Mouse (Mus musculus): ENCODE measurements around the gene Hoxb6.

The Hoxb6 gene

GRCm38 (mm10) chr11:96336597-96336996, 44.3 kb downstream of the Hoxb6 start:
- no peak for DNase-seq (ENCODE audit: low spot score in 2 of 2)

- no peak for DNase-seq (ENCODE audit: low spot score in 2 of 2)
Observed at GRCm38 (mm10) chr11:96337026-96337425, 44.8 kb downstream of the Hoxb6 start.

- DNase-seq (ENCODE audit: low spot score in 2 of 2): no peak
Observed at GRCm38 (mm10) chr11:96338957-96339855, 46.9 kb downstream of the Hoxb6 start.

DNA sequence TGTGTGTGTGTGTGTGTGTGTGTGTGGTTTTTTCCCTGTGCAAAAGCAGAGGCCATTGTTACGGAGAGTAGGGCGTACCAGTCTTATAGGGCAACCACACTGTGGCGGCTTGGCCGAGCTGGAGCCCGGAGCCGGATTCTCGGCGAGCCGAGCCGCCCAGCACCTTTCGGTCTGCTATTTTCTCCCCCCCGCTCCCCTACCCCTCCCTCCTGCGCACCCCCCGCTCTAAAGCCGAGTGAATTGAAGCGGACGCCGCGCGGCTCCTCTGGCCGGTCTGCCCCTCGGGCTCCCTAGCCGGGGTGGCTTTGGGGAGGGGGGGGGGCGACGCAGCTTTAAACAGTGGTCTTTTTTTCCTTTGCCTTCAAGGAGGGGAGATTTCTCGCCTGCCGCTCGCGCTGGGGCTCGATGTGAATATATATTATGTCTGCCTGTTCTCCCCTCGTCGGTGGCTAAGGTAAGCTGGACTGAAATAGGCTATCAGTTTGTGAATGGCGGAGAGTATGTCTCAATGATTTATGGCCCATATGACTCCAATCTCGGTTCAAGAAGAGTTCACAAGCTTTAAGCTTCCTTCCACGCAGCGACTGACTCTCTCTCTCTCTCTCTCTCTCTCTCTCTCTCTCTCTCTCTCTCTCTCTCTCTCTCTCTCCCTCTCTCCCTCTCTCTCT, 48.6 kb downstream of the Hoxb6 start:
- no peak for DNase-seq (ENCODE audit: low spot score in 2 of 2)

DNA sequence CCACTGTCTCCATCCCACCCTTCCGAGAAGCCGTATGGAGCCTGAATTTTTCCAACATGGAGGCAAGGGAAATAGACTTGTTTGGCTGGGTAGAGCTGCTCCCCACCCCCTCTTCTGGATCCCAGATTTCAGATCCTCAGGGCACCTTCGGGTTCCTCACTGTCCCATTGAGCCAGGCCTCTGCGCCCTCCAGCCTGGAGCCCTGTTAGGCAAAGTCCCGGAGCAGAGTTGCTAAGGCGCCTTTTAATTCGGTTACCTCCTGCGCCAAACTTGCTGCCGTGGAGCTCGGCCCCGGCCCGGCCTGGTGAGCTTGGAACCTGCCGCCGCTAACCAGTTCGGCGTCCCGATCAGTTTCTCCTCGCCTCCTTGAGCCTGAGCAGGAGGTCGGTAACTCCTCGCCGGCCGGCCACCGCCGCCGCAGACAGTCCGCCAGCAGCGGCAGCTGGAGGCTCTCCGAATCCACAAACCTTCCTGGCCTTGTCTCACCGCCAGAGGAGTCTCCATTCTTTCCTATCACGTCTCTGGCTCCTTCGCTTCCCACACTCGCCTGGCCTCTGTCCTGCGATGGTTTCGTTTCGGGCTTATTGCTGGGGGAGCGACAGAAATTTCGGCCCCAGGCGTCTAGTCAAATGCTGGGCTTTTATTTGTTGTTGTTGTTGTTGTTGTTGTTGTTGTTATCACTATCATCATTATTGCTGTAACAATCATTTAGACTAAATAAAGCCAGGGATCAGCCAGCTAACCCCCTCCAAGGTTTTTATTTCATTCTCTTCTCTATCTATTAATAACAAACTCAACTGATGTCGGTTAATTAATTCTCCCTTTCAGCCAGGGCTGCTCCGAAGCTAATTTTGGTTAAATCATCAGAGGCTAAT, 49.7 kb downstream of the Hoxb6 start:
- DNase-seq (ENCODE audit: low spot score in 2 of 2): no peak

DNA sequence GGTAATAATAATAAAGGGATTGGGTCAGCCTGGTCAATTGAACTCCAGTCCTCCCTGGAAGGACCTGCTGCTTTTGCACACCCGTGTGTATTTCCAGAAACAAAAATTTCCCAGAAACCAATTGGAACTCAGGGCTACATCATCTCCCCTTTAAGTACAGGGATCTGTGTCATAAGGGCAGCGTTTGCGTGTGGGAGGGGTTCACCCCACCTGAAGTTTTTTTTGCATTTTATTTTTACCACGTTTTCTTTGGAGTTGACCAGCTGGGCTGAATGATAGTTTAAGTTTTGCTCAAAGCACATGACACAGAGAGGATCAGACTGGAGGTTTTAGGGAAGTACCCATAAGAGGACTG, 50.3 kb downstream of the Hoxb6 start:
- no peak for DNase-seq (ENCODE audit: low spot score in 2 of 2)

GRCm38 (mm10) chr11:96343206-96343745, 51.0 kb downstream of the Hoxb6 start:
- no peak for DNase-seq (ENCODE audit: low spot score in 2 of 2)

GRCm38 (mm10) chr11:96344061-96344877, 52.0 kb downstream of the Hoxb6 start:
- no peak for DNase-seq (ENCODE audit: low spot score in 2 of 2)

- DNase-seq (ENCODE audit: low spot score in 2 of 2): no peak
Observed at GRCm38 (mm10) chr11:96344878-96345159, 52.5 kb downstream of the Hoxb6 start.

- no peak for DNase-seq (ENCODE audit: low spot score in 2 of 2)
Observed at GRCm38 (mm10) chr11:96345220-96345892, 53.1 kb downstream of the Hoxb6 start.

GRCm38 (mm10) chr11:96345893-96346806, 53.9 kb downstream of the Hoxb6 start:
- no peak for DNase-seq (ENCODE audit: low spot score in 2 of 2)

DNA sequence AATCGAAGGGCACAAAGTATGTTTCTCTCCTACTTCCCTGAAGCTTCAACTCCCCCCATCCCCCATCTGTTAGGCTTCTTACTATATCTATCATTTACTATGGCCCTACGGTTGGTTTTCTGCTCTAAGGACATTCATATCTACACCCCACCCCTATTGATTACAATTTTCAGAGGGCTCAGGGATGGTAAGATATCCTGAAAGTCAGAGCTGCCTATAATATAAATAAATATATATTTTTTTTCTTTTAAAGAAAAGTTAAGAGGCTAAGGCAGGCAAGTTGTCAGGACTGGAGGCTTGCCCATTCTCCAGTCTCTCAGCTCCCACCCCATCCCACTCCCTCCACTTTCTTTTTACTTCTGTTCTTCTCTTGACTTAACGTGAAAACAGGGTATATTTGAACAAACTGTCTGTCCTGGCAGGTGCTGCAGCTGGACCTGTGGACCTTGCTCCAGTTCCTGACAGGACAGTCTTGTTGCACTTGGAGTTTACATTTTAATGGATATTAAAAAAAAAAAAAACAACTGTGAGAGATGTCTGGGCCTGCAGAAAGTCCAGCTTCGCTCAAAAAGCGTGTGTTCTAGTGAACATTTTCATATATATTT, 54.7 kb downstream of the Hoxb6 start:
- DNase-seq (ENCODE audit: low spot score in 2 of 2): no peak

DNA sequence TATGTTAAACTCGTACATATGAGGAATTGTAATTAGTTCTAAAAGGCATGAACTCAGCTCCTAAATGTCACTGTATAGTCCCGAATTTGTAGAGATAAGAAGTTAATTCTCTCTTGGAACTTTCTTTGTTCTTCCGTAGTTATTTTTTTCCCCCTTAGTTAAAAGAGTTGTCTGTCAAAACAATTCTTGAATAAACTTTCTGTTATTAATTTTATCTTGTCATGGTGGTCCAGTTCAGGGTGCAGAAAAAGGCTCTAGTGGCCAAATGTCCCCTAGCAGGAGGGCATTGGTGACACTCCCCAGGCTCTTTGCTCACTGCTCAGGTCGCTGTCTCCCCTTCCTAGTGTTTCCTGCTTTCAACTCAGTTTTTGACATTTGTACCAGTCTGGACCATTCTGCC, 55.4 kb downstream of the Hoxb6 start:
- no peak for DNase-seq (ENCODE audit: low spot score in 2 of 2)

DNA sequence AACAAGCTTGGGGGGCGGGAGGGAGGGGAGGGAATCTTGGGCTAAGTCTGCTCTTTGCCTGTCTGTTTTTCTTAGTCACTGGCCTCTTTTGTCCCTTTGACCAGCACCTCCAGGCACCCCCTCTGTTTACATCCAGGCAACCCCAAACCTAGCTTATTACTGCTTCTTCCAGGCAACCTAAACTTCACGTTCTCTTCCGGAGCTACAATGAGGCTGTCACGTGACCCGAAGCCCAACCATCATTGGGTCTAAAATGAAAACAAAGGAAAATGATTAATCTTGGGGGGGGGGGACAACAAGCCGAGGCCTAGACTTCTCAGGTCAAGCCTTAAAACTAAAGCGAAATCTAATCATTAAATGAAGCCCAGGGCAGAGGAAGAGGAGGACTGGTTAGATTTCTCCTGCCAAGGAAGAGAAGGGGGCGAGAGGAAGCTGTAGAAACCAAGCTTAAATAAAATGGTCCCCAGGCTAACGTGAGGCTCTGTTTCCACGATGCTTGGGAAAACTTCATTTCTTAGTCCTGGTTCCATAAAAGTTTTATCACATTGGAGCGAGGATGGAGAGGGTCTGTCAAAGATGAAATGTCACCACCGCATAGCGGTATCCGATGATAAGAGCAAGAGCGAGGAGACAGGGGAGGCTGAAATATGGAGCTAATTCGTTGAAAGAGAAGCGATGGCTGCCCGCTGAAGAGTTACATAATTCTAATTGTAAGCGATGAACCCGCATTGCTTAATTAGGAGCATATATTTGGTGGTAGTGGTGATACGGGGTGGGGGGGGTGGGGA, 56.1 kb downstream of the Hoxb6 start:
- DNase-seq (ENCODE audit: low spot score in 2 of 2): no peak

GRCm38 (mm10) chr11:96348988-96349387, 56.7 kb downstream of the Hoxb6 start:
- DNase-seq (ENCODE audit: low spot score in 2 of 2): no peak

DNA sequence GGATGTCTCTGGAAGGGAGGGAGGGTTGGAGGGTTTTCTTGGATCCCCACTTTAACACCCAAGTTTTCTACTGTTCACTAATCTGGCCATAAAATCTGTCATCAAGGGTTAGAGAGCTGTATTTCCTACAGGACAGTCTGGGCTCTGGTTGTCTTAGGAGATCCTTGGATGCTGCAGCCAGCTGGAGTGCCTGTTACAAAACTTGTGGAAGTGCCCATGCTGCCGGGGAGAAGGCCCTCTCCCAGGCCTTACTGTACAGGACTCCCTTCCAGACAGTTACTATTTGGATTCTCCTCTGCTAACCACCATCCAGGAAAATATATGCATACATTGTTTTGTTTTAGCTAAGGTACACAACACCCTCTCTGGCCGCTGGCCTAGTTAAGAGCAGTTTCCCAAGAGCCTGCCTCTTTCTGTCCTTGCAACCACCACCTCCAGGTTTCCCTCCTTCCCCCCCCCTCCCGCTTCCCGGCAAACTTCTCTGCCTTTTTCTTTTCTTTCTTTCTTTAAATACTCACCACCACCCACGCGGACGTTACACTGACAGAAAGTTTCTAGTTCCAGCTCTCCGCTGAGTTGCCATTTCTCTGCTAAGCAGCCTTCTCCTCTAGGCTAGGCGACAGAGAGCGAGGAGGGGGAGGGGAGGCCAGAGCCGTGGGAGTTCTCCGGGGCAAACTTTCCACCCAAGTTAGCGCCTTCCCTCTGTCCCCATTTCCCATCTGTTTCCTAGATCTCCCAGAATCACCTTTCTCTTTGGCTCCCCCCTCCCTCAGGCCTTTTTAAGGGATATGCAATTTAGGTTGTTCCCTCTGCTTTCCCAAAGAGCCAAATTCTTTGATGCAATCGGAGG, 57.4 kb downstream of the Hoxb6 start:
- DNase-seq (ENCODE audit: low spot score in 2 of 2): no peak

- no peak for DNase-seq (ENCODE audit: low spot score in 2 of 2)
Observed at GRCm38 (mm10) chr11:96350341-96350624, 58.0 kb downstream of the Hoxb6 start, which contains the start of gene Hoxb2. Gene Hoxb2 (plus strand): TSS chr11:96350525.

GRCm38 (mm10) chr11:96350791-96351190, 58.5 kb downstream of the Hoxb6 start:
- no peak for DNase-seq (ENCODE audit: low spot score in 2 of 2)

All from left cerebral cortex, adult 9 months (tissue).